Mouse (Mus musculus) kidney, adult 18-20 months (tissue): ENCODE data around the gene Inip.
A peak's percentile ranks its signal among the peaks of the same experiment; 100 is the strongest.

Source experiments
- DNase-seq: peaks from one replicate; pipeline ENCODE4 v3.0.0; 2021

The Inip gene

GRCm38 (mm10) chr4:59765385-59766005 lies 35.9 kb downstream of the Inip start:
- DNase-seq = no peak

GRCm38 (mm10) chr4:59764950-59765349 lies 36.4 kb downstream of the Inip start:
- DNase-seq = no peak

GRCm38 (mm10) chr4:59761365-59761729 lies 40.0 kb downstream of the Inip start:
- no peak for DNase-seq

- peak; percentile 63 for DNase-seq
These were observed 40.6 kb downstream of the Inip start for GRCm38 (mm10) chr4:59760636-59761364.

GRCm38 (mm10) chr4:59760016-59760415 lies 41.4 kb downstream of the Inip start:
- DNase-seq = no peak

- peak; percentile 32 for DNase-seq
These were observed 43.6 kb downstream of the Inip start for GRCm38 (mm10) chr4:59757452-59758435.

GRCm38 (mm10) chr4:59756332-59757082 lies 44.9 kb downstream of the Inip start:
- DNase-seq = peak; percentile 62

GRCm38 (mm10) chr4:59753491-59754140 lies 47.8 kb downstream of the Inip start:
- peak; percentile 25 for DNase-seq

- no peak for DNase-seq
These were observed 61.5 kb downstream of the Inip start for GRCm38 (mm10) chr4:59739882-59740281.

GRCm38 (mm10) chr4:59739321-59739720 lies 62.1 kb downstream of the Inip start:
- no peak for DNase-seq

GRCm38 (mm10) chr4:59731544-59731943 lies 69.8 kb downstream of the Inip start:
- DNase-seq = no peak

GRCm38 (mm10) chr4:59728839-59729238 lies 72.5 kb downstream of the Inip start:
- no peak for DNase-seq

GRCm38 (mm10) chr4:59727878-59728261 lies 73.5 kb downstream of the Inip start:
- DNase-seq = no peak

GRCm38 (mm10) chr4:59727187-59727877 lies 74.1 kb downstream of the Inip start:
- no peak for DNase-seq

- no peak for DNase-seq
These were observed 74.9 kb downstream of the Inip start for GRCm38 (mm10) chr4:59726501-59726900.

- DNase-seq = no peak
These were observed 75.8 kb downstream of the Inip start for GRCm38 (mm10) chr4:59725579-59725978.

- DNase-seq = no peak
These were observed 79.6 kb downstream of the Inip start for GRCm38 (mm10) chr4:59721811-59722210.
